Mouse (Mus musculus) cerebellum, adult 2 months (tissue): ENCODE measurements around the gene Zfp456. TPM values are rescaled to one million over a fixed set of nuclear protein-coding genes. Genes with fewer than 3 reads are reported as not detected.
"Not testable (repeated sequence)": the region's sequence is repeated elsewhere in the genome, so short reads cannot be mapped to it uniquely, and the experiment has no call there.

Experiments
- DNase-seq, 2 experiments: peaks; one replicate each; pipeline ENCODE4 v3.0.0; 2021
- H3K27ac ChIP-seq: fragments of 200-500 bp; 2 replicates; pipeline ENCODE4 v1.5.1; 2012; ENCODE audit warnings: low read length, control low read depth, inconsistent platforms; ENCODE audit not compliant: insufficient read depth
- H3K27me3 ChIP-seq: fragments of 200-500 bp; 2 replicates; pipeline ENCODE4 v1.6.1; 2012; ENCODE audit warnings: inconsistent platforms, mild to moderate bottlenecking, low read length, moderate library complexity; ENCODE audit not compliant: control insufficient read depth, insufficient read depth
- H3K4me1 ChIP-seq: fragments of 200-500 bp; 2 replicates; pipeline ENCODE4 v1.6.1; 2011; ENCODE audit warnings: low read length; ENCODE audit not compliant: control insufficient read depth, insufficient read depth
- H3K4me3 ChIP-seq: fragments of 200-500 bp; replicated peaks from 2 replicates; pipeline ENCODE3; 2011; ENCODE audit warnings: mild to moderate bottlenecking, low read depth, low read length, control low read depth; ENCODE audit not compliant: insufficient read depth
- CTCF ChIP-seq: fragments of 200-500 bp; IDR thresholded peaks from 2 replicates; pipeline ENCODE4 v1.5.1; 2011; ENCODE audit warnings: low read depth, mild to moderate bottlenecking, control low read depth, low read length, moderate library complexity, borderline replicate concordance; ENCODE audit not compliant: insufficient read depth
- POLR2A ChIP-seq: fragments of 200-500 bp; IDR thresholded peaks from 2 replicates; pipeline ENCODE4 v1.6.1; 2011; ENCODE audit warnings: low read length, control low read depth, borderline replicate concordance; ENCODE audit not compliant: insufficient read depth
- WGBS: fragments of 180-500 bp; shearing (Covaris S2); methylation state at CpG from one replicate; pipeline ENCODE4 v1.1.7; 2018; 5-methylcytosine and 5-hydroxymethylcytosine counted together
- polyA plus RNA-seq: library from polyadenylated mRNA; depleted of rRNA; stranded (reverse); fragments of >200 nt; gene quantifications from 2 replicates; pipeline ENCODE4 v1.2.3, GENCODE M21; 2012; rRNA removed

The Zfp456 gene
- 0.30 and 0.77 TPM in 2 replicates for polyA plus RNA-seq

DNA sequence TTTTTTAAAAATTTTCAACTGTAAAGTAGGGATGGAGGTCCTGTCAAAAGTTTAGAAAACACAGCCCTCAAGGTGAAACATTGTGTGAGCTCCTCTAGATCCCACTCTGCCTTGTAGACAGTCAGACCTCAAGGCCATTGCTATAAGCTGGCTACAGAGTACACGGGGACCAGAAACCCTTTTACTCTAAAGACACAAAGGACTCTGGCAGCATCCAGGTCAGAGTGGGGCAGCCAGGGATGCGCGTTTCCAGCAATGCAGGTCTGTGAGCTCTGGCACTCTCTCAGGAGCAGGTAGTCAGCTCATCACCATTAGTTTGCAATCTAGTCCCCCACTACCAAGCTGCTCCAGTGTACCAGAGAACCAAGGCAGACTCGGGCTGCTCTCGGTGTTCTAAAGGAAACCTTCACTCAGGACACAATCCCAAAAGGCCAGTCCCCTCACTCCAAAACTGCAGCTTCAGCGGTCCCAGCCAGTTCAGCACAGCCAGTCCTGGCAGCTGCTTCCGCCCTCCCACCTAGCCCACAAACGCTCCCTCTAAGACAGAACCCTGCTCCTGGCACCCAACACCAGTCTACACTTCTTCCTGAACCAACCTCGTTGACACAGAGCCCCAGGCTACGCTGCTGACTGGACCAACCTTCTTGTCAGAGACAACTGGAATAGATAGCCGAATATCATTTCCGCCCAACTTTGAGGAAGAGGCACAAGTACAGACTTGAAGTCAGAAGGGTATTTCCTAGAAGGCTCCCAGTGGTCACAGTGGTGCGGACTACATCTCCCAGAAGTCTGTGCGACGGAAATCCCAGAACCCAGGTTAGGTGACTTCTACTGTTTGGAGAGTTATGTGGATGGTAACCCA, at the start of gene Zfp456, which contains the start of gene Gm28041:
Gene Zfp456 (minus strand): TSS at position 761 of the 862 bp plus-strand sequence.
Gene Gm28041 (minus strand): TSS at position 684 of the 862 bp plus-strand sequence.
- H3K4me3 ChIP-seq = peak within 1 kb of the TSS; percentile 64
- H3K4me1 ChIP-seq, H3K27me3 ChIP-seq, H3K27ac ChIP-seq: not testable (repeated sequence)
- DNase-seq = peak; percentile 43 to 45
- 19% methylated on average over 13 of the region's 15 CpGs for WGBS

- DNase-seq, H3K27ac ChIP-seq, H3K27me3 ChIP-seq, H3K4me3 ChIP-seq, H3K4me1 ChIP-seq: not testable (repeated sequence)
- 61% methylated on average over 2 of the region's 2 CpGs for WGBS
Measured at GRCm38 (mm10) chr13:67422532-67422931, 46.9 kb upstream of the Zfp456 start.

DNA sequence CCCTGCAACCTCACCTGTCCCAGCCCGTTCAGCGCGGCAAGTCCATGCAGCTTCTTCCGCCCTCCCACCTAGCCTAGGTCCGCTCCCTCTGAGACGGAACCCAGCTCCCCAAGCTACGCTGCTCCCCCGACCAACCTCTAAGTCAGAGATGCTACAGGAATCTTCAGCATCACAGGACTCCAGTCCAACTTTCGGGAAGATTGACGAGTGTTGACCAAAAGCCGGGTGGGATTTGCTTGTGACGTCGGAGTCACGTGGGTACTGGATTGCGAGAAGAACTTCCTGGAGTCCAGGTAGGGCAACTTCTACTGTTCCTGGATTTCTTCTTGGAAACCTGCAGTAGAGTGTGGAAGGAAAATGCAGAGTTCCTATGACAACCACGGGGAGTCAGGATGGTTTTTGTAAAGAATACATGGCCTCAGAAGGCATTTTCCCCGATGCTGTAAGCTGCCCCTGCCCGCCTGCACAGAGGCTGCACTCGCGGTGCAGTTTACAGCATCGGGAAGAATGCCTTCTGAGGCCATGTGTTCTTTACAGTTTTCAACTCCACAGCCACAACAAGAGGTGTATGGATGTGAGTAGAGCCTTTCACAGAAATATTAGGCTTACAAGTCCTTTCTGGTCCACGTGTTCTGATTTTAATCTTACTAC, 45.7 kb upstream of the Zfp456 start, which contains the start of gene Zfp459:
Gene Zfp459 (minus strand): TSS at position 212 of the 651 bp plus-strand sequence.
- Histone ChIP-seq H3K4me1 (no peaks in the 10 kb centered on the region), H3K27ac (no peak within 1 kb of the TSS), H3K4me3 (peak within 1 kb of the TSS; percentile 83), H3K27me3 (no peaks in the 10 kb centered on the region; the same call in 1 of the 2 replicates)
- peak; percentile 49 to 57 for DNase-seq
- TF ChIP-seq CTCF (no peak), POLR2A (no peak)
- WGBS = 2% methylated on average over 22 of the region's 22 CpGs

DNA sequence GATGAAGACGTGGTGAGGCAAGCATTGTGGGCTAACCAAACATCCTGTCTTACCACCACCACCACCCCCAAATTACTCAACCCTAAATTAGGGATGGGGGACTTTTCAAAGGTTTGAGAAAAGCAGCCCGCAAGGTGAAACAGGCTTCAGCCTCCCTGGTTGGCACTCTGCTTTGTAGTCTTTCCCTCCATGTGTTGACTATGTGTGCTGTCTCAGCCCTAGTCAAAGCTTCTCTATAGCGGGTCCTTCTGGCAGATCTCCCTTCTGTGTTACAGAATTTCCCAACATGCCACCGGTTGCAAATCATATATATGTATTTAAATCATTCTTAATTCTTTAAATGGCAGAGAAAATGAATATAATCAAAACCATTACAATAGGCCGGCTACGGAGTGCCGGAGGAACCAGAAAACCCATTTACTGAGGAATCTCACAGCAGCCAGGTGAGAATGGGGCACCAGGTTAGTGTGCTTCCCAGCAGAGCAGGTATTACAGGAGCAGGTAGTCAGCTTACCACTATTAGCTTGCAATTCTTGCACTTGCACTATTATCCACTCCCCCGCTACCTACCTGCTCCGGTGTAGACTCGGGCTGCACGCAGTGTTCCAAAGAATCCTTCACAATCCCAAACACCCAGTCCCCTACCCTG, 45.1 kb upstream of the Zfp456 start:
- Histone ChIP-seq H3K4me3 (peak overlapping the region; percentile 83), H3K27me3 (no peaks in the 10 kb centered on the region; the same call in 1 of the 2 replicates), H3K4me1 (no peaks in the 10 kb centered on the region), H3K27ac (no peak overlapping the region)
- 41% methylated on average over 11 of the region's 11 CpGs for WGBS
- no peak for DNase-seq
- no peak for TF ChIP-seq CTCF
- no peak for TF ChIP-seq POLR2A

DNA sequence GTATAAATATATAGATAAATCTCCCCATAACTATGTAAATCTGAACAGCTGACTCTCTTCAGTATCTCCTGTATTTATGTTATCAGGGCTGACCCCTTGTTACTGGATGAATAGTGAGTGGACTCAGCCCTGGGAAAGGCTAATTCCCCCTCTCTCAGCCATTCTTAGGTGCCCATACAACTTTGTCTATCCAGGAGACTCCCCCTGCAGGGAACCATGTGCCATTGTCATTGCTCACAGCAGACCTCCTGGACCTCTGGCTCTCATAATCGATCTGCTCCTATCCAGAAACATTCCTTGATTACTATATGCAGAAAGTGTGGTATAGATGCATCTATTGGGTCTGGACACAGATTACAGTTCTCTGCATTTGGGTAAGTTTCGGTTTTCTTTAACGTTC, 41.2 kb upstream of the Zfp456 start:
- Histone ChIP-seq H3K27ac (no peak overlapping the region), H3K27me3 (no peaks in the 10 kb centered on the region; the same call in 1 of the 2 replicates), H3K4me1 (no peaks in the 10 kb centered on the region), H3K4me3 (no peak overlapping the region)
- no peak for DNase-seq
- 78% methylated on average over 3 of the region's 3 CpGs for WGBS
- TF ChIP-seq CTCF = no peak
- TF ChIP-seq POLR2A = no peak

DNA sequence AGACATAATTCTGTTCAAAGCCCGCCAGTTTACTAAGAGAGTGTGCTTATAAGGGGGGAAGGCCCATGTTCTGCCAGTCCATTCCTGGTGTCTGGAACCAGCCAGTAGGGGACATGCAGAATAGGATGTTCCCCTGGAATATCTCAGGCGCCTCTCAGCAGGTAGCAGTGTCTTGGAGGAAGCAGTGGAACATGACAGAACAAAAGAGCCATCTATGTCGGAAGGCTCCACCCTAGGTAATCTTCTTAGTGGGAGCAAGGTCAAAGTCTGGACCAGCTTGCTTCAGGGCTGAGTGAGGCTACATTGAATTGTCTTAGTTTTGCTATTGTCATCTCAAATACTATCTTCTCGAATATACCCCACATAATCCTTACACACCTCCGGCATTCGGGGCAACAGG, 40.1 kb upstream of the Zfp456 start:
- H3K27ac ChIP-seq = no peak overlapping the region
- no peak for DNase-seq
- TF ChIP-seq POLR2A (no peak), CTCF (no peak)
- no peaks in the 10 kb centered on the region; the same call in 1 of the 2 replicates for H3K27me3 ChIP-seq
- WGBS = 82% methylated on average over 6 of the region's 6 CpGs
- no peaks in the 10 kb centered on the region for H3K4me1 ChIP-seq
- no peak overlapping the region for H3K4me3 ChIP-seq

DNA sequence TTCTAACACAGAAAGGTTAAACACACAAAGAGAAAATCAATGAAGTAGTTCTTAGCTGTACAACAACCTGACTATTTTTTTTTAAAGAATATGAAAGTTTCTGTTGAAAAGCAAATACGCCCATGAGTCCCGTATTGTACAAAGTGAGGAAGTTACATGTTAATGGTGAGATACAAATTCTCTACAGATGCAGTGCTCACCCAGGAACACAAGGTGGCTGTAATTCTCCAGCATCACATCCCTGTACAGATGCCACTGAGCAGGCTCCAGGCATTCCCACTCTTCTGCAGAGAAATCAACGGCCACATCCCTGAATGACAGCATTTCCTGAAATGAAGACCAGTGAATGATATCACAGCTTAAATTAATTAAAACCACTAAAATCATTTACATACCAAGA, 38.0 kb upstream of the Zfp456 start:
- H3K27ac ChIP-seq, H3K4me1 ChIP-seq, H3K27me3 ChIP-seq, DNase-seq, H3K4me3 ChIP-seq: not testable (repeated sequence)
- 62% methylated on average over 3 of the region's 3 CpGs for WGBS

GRCm38 (mm10) chr13:67399183-67399903, 23.7 kb upstream of the Zfp456 start, which contains the start of gene Zfp429:
TSS of gene Zfp429 (minus strand) at chr13:67399819.
- DNase-seq = peak; percentile 70
- H3K4me1 ChIP-seq, H3K27ac ChIP-seq, H3K27me3 ChIP-seq: not testable (repeated sequence)
- H3K4me3 ChIP-seq = peak within 1 kb of the TSS; percentile 62
- 2% methylated on average over 15 of the region's 16 CpGs for WGBS

GRCm38 (mm10) chr13:67376255-67376654, 645 bp upstream of the Zfp456 start:
- 78% methylated on average over 3 of the region's 3 CpGs for WGBS
- not testable (repeated sequence) for DNase-seq, H3K4me1 ChIP-seq, H3K27me3 ChIP-seq, H3K4me3 ChIP-seq, H3K27ac ChIP-seq
